Mouse (Mus musculus) limb, embryonic 12.5 days (tissue): ENCODE results near the gene Rplp2. TPM values are rescaled to one million over a fixed set of nuclear protein-coding genes. Genes with fewer than 3 reads are reported as not detected.

Experiments used
- ATAC-seq: fragments of 200-750 bp; cut with Nextera tagmentation; 2 replicates; pipeline ENCODE4 v1.8.0; 2017; ENCODE audit warnings: low read depth, moderate TSS enrichment; ENCODE audit not compliant: insufficient number of reproducible peaks, insufficient read depth, low FRiP score, low TSS enrichment
- H3K27ac ChIP-seq: fragments of 300-500 bp; sonication (generic); 2 replicates; pipeline ENCODE4 v1.5.1; 2016; ENCODE audit warnings: mild to moderate bottlenecking, moderate library complexity
- H3K27me3 ChIP-seq: fragments of 300-500 bp; sonication (generic); 2 replicates; pipeline ENCODE4 v1.6.1; 2016; ENCODE audit warnings: mild to moderate bottlenecking, moderate library complexity
- H3K36me3 ChIP-seq: fragments of 300-500 bp; sonication (generic); 2 replicates; pipeline ENCODE4 v1.6.1; 2016; ENCODE audit warnings: mild to moderate bottlenecking, moderate library complexity
- H3K4me1 ChIP-seq: fragments of 300-500 bp; sonication (generic); replicated peaks from 2 replicates; pipeline ENCODE4 v1.6.1; 2016
- H3K4me2 ChIP-seq: fragments of 300-500 bp; sonication (generic); 2 replicates; pipeline ENCODE4 v1.6.1; 2016; ENCODE audit warnings: mild to moderate bottlenecking, moderate library complexity
- H3K4me3 ChIP-seq: fragments of 300-500 bp; sonication (generic); replicated peaks from 2 replicates; pipeline ENCODE4 v1.5.1; 2016; ENCODE audit warnings: mild to moderate bottlenecking
- H3K9ac ChIP-seq: fragments of 300-500 bp; sonication (generic); replicated peaks from 2 replicates; pipeline ENCODE4 v1.6.1; 2016; ENCODE audit warnings: mild to moderate bottlenecking, moderate library complexity
- H3K9me3 ChIP-seq: fragments of 300-500 bp; sonication (generic); 2 replicates; pipeline ENCODE4 v1.6.1; 2016; ENCODE audit warnings: mild to moderate bottlenecking, moderate library complexity
- WGBS: fragments of 180-500 bp; shearing (Covaris S2); methylation state at CpG from one replicate; pipeline ENCODE4 v1.1.7; 2016; 5-methylcytosine and 5-hydroxymethylcytosine counted together
- polyA plus RNA-seq: library from polyadenylated mRNA; unstranded; fragments of >200 nt; fragmentation: Nextera tagmentation; extraction: Ambion mirVana; gene quantifications from 2 replicates; pipeline ENCODE4 v1.2.1, GENCODE M21; 2016

The Rplp2 gene
- polyA plus RNA-seq, 1 experiment from 2014 or later = 1,293 TPM

DNA sequence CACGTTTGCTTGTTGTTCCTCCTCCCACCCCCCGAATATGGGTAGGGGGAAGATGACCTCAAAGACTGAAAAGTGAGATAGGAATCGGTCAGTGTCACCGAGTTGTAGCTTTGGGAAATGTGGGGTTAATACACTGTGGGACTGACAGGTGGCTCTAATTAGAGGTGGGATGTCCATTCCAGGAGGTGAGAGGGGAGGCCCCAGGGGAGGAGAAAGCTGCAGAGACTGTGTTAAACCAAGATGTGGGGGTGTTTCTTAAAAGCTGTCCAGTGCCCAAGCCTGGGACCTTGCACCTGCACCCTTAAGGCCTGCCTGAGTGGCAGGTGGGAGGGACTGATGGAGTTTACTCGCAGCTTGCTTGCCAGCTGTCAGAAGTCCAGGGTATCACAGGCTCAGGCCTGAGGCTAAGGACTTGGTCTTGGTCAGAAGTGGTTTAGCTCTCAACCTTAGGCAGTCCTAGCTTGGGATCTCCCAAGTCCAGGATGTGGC lies 15.2 kb downstream of the Rplp2 start:
- ATAC-seq = no peak
- peaks cover 8% of the 10 kb centered on the region; the same call in 1 of the 2 replicates for H3K36me3 ChIP-seq
- 7% methylated on average over 5 of the region's 5 CpGs for WGBS
- peak overlapping the region; percentile 42; the same call in 1 of the 2 replicates for H3K4me3 ChIP-seq
- no peak overlapping the region for H3K27ac ChIP-seq
- peaks cover 84% of the 10 kb centered on the region for H3K27me3 ChIP-seq
- H3K9me3 ChIP-seq = no peaks in the 10 kb centered on the region
- H3K4me2 ChIP-seq = peak overlapping the region; percentile 78
- peak overlapping the region; percentile 58; the same call in 1 of the 2 replicates for H3K9ac ChIP-seq
- peaks cover 41% of the 10 kb centered on the region for H3K4me1 ChIP-seq

DNA sequence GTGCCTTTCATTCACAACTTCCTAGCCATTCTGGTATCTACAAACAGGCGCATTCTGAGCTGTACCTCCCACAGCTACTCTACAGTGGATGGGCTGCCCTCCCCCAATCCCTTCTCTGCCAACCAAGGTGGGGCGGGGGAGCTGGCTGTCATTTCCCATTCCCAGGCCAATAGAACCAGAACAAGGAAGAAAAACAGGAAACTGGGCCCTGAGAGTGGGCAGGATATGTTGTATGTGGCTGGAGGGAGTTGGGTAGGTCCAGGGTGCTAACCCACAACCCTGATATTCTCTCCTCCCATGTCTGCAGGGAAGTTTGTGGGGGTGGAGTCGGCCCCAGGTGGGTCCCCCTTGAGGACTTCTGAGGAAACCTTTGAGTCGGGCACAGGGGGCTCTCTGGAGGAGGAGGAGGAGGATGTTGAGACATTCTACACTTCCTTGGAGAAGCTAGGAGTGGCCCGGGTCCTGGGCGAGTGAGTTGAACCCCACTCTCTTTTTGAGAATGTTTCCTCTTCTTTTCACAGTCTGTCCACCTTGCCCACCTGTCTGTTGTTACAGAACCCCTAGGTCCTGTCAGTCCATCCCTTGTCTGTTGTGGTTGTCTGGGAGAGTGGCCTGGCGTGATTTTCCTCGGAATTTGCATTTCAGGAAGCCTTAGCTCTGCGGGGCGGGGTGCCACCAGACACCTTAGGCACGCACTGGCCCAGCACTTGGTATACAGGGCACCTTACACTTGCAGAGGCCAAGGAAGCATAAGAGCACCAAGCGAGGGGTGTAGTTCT lies 16.8 kb downstream of the Rplp2 start:
- ATAC-seq = no peak
- no peaks in the 10 kb centered on the region for H3K9me3 ChIP-seq
- H3K4me2 ChIP-seq = peak overlapping the region; percentile 56
- H3K36me3 ChIP-seq = peaks cover 8% of the 10 kb centered on the region; the same call in 1 of the 2 replicates
- 25% methylated on average over 12 of the region's 12 CpGs for WGBS
- H3K4me1 ChIP-seq = peaks cover 54% of the 10 kb centered on the region
- peaks cover 76% of the 10 kb centered on the region for H3K27me3 ChIP-seq
- no peak overlapping the region for H3K27ac ChIP-seq
- peak overlapping the region; percentile 30 for H3K4me3 ChIP-seq
- H3K9ac ChIP-seq = no peak overlapping the region; the same call in 1 of the 2 replicates

DNA sequence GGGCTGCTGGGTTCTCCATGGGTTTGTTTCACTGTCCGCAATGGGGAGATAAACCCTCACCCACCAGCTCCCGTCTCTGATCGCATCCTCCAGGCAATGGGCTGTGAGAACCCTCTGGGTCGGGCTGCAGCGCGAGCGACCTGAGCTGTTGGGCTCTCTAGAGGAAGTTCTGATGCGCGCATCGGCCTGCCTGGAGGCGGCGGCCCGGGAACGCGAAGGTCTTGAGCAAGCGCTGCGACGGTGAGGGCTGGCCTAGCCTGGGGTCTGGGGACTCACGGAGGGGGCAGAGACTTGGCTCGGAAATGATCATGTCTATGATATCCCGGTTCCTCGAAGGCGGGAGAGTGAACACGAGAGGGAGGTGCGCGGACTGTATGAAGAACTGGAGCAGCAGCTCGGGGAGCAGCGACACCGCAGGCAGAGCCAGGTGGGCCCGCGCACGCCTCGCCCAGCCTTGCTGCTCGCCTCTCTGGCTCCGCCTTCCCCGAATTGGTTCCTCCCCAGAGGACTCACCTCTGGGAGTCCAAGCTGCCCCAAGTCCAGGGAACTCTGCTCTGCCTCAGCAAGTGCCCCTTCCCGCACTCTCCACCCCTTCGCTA lies 17.5 kb downstream of the Rplp2 start:
- peaks cover 7% of the 10 kb centered on the region for H3K36me3 ChIP-seq
- ATAC-seq = no peak
- WGBS = 4% methylated on average over 38 of the region's 38 CpGs
- H3K4me2 ChIP-seq = peak overlapping the region; percentile 56
- peaks cover 69% of the 10 kb centered on the region for H3K27me3 ChIP-seq
- no peaks in the 10 kb centered on the region for H3K9me3 ChIP-seq
- peak overlapping the region; percentile 30 for H3K4me3 ChIP-seq
- H3K9ac ChIP-seq = no peak overlapping the region; the same call in 1 of the 2 replicates
- peak overlapping the region; percentile 41; the same call in 1 of the 2 replicates for H3K27ac ChIP-seq
- H3K4me1 ChIP-seq = peaks cover 61% of the 10 kb centered on the region

DNA sequence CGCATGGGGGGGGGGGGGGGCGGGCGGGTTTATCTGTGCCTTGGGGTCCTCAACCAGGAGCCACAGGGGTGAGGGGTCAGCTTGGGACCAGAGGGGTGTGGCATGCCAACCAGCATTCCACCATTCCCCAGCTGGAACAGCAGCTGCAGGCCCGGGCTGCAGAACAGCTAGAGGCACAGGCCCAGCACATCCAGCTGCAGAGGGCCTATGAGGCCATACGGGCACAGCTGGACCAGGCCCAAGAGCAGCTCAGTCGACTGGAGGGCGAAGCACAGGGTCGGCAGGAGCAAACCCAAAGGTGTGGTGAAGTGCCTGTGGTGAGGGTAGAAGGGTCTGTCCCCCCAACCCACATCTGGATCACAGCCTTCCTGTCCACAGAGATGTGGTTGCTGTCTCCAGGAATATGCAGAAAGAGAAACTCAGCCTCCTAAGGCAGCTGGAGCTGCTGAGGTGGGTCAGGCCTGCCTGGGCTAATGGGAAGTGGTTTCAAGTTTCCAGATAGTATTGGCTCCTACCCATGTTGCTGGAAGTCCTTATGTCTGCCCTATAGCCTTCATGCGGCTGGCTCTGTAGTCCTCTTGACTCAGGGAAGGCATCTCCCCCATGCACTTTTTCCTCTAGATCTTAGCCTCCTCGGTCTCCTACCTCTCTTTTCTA lies 18.3 kb downstream of the Rplp2 start:
- H3K27ac ChIP-seq = peak overlapping the region; percentile 41; the same call in 1 of the 2 replicates

DNA sequence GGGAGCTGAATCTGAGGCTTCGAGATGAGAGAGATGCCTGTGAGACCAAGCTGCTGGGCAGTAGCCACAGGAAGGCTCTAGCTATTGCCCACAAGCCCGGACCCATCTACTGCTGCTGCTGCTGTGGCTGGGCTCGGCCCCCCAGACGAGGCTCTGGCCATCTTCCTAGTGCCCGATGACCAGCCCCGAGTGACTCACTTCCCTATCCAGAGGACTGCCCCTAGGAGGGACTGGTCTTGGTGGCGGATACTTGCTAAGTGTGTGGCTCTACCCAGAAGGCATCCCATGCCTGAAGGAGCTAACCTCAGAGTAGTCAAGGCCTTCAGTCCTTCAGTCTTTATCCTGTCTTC lies 18.9 kb downstream of the Rplp2 start:
- ATAC-seq = no peak
- Histone ChIP-seq H3K9me3 (no peaks in the 10 kb centered on the region), H3K4me3 (no peak overlapping the region), H3K27ac (peak overlapping the region; percentile 41; the same call in 1 of the 2 replicates), H3K9ac (no peak overlapping the region), H3K4me1 (peaks cover 63% of the 10 kb centered on the region), H3K4me2 (no peak overlapping the region), H3K27me3 (peaks cover 56% of the 10 kb centered on the region), H3K36me3 (peaks cover 19% of the 10 kb centered on the region)
- WGBS = 69% methylated on average over 7 of the region's 7 CpGs

More for the DNA sequence above, 18.3 kb downstream of the Rplp2 start:
- H3K9me3 ChIP-seq = no peaks in the 10 kb centered on the region
- no peak for ATAC-seq
- H3K4me3 ChIP-seq = peak overlapping the region; percentile 30; the same call in 1 of the 2 replicates
- WGBS = 26% methylated on average over 10 of the region's 10 CpGs
- H3K36me3 ChIP-seq = peaks cover 14% of the 10 kb centered on the region
- peaks cover 63% of the 10 kb centered on the region for H3K4me1 ChIP-seq
- H3K4me2 ChIP-seq = peak overlapping the region; percentile 56
- 0 out of 2 replicates have a peak overlapping the region, but pooled peaks have one; percentile 12 for H3K9ac ChIP-seq
- peaks cover 61% of the 10 kb centered on the region for H3K27me3 ChIP-seq

DNA sequence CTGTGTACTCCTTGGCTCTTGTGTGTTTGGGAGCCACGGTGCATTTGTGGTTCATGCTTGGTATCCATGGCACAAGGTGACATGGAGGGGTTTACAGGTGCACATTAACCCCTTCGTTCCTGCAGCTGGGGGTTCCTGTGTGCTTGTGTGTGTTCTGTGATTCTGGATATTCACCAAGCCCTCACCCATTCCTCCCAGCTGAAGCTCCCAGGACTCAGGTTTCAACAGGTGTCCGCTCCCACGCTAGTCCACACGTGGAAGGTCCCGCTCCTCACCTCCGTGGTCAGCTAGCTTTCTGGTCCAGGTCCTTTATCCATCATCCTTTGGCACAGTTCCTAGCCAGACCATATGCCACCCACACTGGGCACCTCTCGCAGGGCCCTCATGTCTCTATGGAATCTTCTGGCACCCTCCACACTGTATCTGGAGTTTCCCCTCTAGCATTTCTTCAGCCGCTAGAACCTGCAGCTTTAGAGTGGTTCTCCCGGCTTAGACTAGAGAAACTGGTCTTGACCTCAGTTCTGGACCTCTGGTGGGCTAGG lies 19.5 kb downstream of the Rplp2 start:
- Histone ChIP-seq H3K9ac (peak overlapping the region; percentile 79), H3K4me2 (peak overlapping the region; percentile 86), H3K27ac (peak overlapping the region; percentile 82; the same call in 1 of the 2 replicates), H3K4me1 (peaks cover 59% of the 10 kb centered on the region), H3K9me3 (no peaks in the 10 kb centered on the region), H3K36me3 (peaks cover 25% of the 10 kb centered on the region), H3K4me3 (peak overlapping the region; percentile 75), H3K27me3 (peaks cover 49% of the 10 kb centered on the region)
- 55% methylated on average over 10 of the region's 10 CpGs for WGBS
- no peak for ATAC-seq

DNA sequence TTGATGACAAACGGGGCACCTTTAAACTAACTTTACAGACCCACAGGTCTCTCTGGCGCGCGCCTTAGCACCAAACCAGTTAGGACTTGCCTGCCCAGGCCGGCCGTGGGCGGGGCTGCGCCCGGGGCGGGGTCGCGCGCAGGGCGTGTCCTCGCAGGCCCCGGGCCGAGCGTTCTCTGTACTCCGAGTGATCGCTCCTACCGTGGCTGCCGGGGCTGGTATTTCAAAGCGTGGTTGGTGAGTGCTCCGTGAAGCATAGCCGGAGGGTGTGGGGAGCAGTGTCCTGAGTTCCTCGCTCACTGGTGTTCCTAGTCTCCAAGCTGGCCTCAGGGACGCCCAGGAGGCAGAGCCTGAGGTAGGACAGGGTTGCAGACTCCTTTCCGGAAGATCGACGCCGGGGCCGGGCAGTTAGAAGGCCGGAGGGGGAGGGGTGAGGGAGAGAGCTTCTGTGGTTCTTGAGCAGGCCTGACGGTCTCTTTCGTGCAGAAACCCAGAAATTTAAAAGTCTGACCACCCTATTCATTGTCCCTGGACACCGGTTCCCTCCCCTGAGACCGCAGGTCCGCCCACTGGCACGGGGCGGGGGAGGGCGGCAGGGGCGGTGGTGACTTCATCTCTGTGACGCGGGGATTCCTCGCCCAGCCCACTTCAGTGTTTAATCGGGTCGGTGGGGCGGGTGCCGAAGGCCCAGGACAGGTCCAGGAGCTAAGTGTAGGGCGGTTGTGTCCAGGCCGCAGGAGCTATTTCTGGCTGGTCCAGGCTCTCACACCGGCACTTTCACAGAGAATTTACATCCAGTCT lies 20.3 kb downstream of the Rplp2 start, which contains the start of gene Cd151:
Gene Cd151, plus strand, starts transcription at position 163 of the 801 bp plus-strand sequence.
- peak; percentile 67 for ATAC-seq

DNA sequence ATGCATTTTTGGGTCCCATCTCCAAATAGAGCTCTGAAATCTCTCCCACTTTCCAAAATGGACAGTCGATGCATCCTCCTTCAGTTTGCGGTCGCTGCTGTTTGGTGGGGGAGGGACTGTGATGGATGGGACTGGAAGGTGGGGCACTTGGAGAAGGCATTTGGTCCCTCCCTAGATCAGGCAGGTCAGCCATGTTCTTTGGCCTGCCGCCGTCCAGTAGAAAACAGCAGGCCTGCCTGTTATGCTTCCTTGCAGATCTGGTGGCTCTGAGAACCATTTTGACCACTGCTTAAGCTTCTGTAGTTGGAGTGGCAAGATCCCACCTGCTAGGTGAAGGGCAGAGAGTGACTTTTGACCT lies 21.0 kb downstream of the Rplp2 start:
- H3K36me3 ChIP-seq = peaks cover 35% of the 10 kb centered on the region
- H3K4me3 ChIP-seq = peak overlapping the region; percentile 75
- H3K4me1 ChIP-seq = peaks cover 49% of the 10 kb centered on the region
- no peaks in the 10 kb centered on the region for H3K9me3 ChIP-seq
- ATAC-seq = no peak
- peak overlapping the region; percentile 82 for H3K27ac ChIP-seq
- peaks cover 35% of the 10 kb centered on the region for H3K27me3 ChIP-seq
- WGBS = 21% methylated on average over 5 of the region's 5 CpGs
- H3K4me2 ChIP-seq = peak overlapping the region; percentile 86
- H3K9ac ChIP-seq = peak overlapping the region; percentile 79

More for the DNA sequence above, 20.3 kb downstream of the Rplp2 start, which contains the start of gene Cd151:
- H3K27ac ChIP-seq = peak within 1 kb of the TSS; percentile 82
- peaks cover 42% of the 10 kb centered on the region for H3K27me3 ChIP-seq
- no peaks in the 10 kb centered on the region for H3K9me3 ChIP-seq
- peaks cover 51% of the 10 kb centered on the region for H3K4me1 ChIP-seq
- H3K36me3 ChIP-seq = peaks cover 30% of the 10 kb centered on the region
- peak within 1 kb of the TSS; percentile 79 for H3K9ac ChIP-seq
- 1% methylated on average over 52 of the region's 52 CpGs for WGBS
- H3K4me3 ChIP-seq = peak within 1 kb of the TSS; percentile 75
- H3K4me2 ChIP-seq = peak within 1 kb of the TSS; percentile 86

DNA sequence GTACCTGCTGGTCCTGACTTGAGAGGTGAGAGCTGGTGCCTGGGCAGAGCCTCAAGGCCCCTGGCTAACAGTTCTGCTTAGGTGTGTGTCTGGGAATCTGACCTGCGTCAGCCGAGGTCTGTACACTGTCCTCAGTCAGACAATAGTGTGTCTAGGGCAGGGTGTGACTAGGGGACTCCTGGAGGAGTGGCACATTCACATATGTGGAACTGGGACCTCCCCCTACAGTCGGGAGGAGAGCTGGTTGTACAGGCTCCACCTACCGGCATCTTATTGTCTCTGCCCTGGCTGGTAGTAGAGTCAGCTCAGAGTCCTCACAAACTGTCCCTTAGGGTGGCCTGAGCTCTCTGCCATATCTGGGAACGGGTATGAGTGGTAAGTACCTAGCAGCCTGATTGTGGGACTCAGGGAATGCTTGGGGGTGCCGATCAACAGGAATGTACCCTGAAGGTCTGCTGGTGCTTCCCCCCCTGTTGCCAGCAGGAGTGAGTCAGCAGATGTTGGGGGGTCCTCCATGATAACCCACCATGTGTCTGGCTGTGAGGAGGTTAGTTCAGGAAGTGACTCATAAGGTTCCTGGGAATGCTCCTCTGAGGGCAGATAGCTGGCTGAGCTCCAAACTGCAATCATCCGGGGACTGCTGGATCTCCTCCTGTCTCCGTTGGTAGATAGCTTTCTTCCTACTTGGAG lies 21.5 kb downstream of the Rplp2 start:
- 16% methylated on average over 8 of the region's 8 CpGs for WGBS
- Histone ChIP-seq H3K4me1 (peaks cover 54% of the 10 kb centered on the region), H3K9me3 (no peaks in the 10 kb centered on the region), H3K27me3 (peaks cover 29% of the 10 kb centered on the region), H3K4me3 (peak overlapping the region; percentile 75), H3K9ac (peak overlapping the region; percentile 79), H3K36me3 (peaks cover 35% of the 10 kb centered on the region), H3K27ac (peak overlapping the region; percentile 82), H3K4me2 (peak overlapping the region; percentile 86)
- peak; percentile 63; the same call in 1 of the 2 replicates for ATAC-seq
